Mouse (Mus musculus) heart, postnatal 25 days (tissue): ENCODE results near the gene Ankib1. TPM values are rescaled to one million over a fixed set of nuclear protein-coding genes. Genes with fewer than 3 reads are reported as not detected.
"Not testable (repeated sequence)": the region's sequence is repeated elsewhere in the genome, so short reads cannot be mapped to it uniquely, and the experiment has no call there.

Experiments used
- DNase-seq: peaks from one replicate; pipeline ENCODE4 v3.0.0; 2022; ENCODE audit warnings: low spot score
- intact Hi-C: fragments of 180-260 bp; cut with DNase I; formaldehyde crosslinking; loops from one replicate; pipeline ENCODE4 v1.15.1; 2025
- total RNA-seq, 2 experiments: library from RNA; stranded (reverse); gene quantifications; 2 replicates each; pipeline ENCODE4 v1.2.3; 2021

Gene Ankib1
- total RNA-seq, 2 experiments from 2014 or later: 21.0 to 25.8 TPM

DNA sequence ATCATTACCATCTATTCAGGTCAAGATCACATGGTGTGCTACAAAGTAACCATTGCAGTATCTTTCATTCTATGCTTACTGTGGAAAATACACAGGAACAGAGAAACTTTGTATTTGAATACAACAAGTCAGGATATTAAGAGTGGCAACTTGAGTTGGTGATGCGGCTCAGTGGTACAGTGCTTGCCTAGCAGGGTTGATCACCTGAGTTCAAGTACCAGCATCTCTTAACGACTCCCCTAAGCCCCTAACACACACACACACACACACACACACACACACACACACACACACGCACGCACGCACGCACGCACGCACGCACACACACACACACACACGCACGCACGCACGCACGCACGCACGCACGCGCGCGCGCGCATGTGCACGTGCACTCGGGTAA lies 69.9 kb downstream of the Ankib1 start:
- intact Hi-C loops: loop anchor here (5.0 kb wide), 1 partner anchor 69 kb away; the partner anchor contains the start of genes Ankib1 and Krit1
- DNase-seq: not testable (repeated sequence)

GRCm38 (mm10) chr5:3728820-3729219 lies 73.9 kb downstream of the Ankib1 start:
- intact Hi-C loops: no loop called here
- DNase-seq: no peak

DNA sequence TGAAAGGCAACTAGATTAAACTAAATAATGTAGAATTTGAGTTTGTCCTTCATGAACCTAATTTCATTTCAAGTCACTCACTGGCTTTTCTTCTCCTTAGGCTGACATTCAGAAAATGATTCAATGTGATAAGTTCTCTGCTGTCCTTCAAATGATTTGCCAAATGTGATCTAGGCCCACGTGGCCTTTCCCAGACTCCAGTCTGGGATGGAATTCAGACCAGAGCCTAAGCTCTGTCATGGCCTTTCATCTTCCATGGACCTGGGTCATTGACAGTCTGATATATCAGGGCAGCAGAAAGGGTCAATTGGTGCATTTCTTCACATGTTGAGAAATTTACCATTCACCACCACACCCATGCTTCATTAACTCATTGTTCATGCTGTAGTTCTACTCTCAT lies 77.2 kb downstream of the Ankib1 start:
- intact Hi-C loops: no loop called here
- no peak for DNase-seq

DNA sequence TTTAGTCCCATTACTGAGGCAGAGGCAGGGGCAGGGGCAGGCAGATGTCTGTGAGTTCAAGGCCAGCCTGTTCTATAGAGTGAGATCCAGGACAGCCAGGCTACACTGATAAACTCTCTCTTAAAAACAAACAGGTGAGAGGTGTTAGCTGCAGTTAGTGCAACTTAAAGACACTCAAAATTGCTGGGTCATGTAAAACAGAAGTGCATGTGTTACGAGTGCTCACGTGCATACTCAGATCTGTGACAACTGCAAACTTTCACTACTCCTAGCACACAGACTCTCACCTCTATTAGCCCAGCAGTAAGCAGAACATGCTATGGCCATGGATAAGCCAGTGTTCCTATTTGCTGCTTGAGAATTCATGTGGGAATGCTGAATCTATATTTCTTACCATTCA lies 79.3 kb downstream of the Ankib1 start:
- intact Hi-C loops: no loop called here
- DNase-seq: no peak

DNA sequence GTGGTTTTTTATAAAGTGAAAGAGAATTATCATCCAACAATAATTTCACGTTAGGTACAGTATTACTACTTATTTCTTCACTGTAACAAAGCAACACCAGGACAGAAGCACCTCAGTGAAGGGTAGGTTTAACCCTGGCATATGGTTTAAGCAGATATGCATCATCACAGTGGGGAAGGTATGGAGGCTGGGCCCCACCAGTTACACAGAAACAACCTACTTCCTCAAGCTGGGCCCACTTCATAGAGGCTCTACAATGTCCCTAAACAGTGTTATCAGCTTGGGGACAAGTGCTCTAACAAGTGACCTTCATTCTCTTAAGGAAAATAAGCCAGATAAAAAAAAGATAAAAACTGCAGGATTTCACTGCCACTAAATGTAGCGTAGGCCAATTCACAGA lies 79.9 kb downstream of the Ankib1 start:
- DNase-seq: no peak
- intact Hi-C loops: no loop called here

DNA sequence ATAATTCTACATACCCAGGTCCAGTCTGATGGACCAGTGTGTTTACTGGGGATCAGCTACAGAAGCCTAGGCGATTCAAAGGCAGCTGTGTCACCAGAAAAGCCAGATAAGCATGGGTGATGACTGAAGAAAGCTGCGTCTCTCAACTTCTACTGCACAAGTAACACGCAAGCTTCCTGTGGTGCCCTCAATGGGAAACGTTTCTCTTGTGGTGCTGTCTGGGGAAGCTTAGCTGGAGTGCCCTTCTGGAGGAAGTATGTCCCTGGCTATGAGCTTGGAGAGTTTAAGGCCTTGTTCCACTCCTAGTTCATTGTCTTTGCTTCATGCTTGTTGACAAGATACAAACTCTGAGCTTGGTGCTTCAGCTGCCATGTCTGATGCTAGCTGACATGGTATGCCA lies 83.4 kb downstream of the Ankib1 start:
- intact Hi-C loops: no loop called here
- DNase-seq: no peak

GRCm38 (mm10) chr5:3715800-3716199 lies 86.9 kb downstream of the Ankib1 start:
- DNase-seq: no peak
- intact Hi-C loops: no loop called here

GRCm38 (mm10) chr5:3702180-3702579 lies 100.5 kb downstream of the Ankib1 start:
- no peak for DNase-seq
- intact Hi-C loops: no loop called here

- intact Hi-C loops: no loop called here
- no peak for DNase-seq
Measured at GRCm38 (mm10) chr5:3700025-3700424, 102.7 kb downstream of the Ankib1 start.

- DNase-seq: no peak
- intact Hi-C loops: no loop called here
Measured at GRCm38 (mm10) chr5:3696031-3696430, 106.7 kb downstream of the Ankib1 start.

DNA sequence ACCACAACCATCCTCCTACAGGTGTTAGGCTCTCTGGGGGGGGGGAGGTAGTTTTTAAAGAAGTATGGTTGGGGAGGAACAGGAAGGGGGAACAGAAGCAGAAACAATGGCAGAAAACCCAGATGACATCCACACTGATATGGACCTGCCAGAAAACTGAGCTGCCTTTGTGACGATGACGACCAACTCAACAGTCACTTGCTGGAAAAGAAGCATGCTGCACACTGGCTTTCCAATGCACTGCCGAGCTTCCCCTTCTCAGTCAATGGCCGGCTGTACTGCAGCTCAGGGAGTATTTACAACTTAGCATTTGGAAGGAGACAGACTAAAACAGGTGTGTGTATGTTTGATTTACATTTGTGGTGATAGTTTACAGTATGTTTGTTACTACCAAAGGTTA lies 107.5 kb downstream of the Ankib1 start:
- intact Hi-C loops: no loop called here
- no peak for DNase-seq

DNA sequence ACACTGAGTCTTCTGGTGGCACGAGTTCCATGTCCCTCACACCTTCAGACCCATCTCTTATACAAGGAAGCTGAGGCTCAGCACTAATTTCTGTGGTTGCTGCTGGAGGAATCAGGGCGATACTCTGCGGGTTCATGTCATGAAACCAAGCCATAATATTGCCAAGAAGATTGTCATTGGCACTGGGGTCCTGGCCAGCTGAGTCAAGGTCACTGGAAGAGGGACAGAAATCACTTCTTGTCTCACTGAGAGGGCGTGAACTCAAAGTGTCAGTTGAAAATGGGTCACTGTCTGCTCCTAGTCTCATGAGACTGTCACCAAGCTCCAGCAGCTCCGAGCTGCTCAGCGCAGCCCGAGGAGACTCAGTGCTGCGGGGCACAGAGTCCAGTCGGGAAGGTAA lies 109.8 kb downstream of the Ankib1 start:
- DNase-seq: no peak
- intact Hi-C loops: no loop called here

- no peak for DNase-seq
- intact Hi-C loops: no loop called here
Measured at GRCm38 (mm10) chr5:3691283-3691682, 111.4 kb downstream of the Ankib1 start.

GRCm38 (mm10) chr5:3688298-3688697 lies 114.4 kb downstream of the Ankib1 start:
- intact Hi-C loops: no loop called here
- DNase-seq: no peak

DNA sequence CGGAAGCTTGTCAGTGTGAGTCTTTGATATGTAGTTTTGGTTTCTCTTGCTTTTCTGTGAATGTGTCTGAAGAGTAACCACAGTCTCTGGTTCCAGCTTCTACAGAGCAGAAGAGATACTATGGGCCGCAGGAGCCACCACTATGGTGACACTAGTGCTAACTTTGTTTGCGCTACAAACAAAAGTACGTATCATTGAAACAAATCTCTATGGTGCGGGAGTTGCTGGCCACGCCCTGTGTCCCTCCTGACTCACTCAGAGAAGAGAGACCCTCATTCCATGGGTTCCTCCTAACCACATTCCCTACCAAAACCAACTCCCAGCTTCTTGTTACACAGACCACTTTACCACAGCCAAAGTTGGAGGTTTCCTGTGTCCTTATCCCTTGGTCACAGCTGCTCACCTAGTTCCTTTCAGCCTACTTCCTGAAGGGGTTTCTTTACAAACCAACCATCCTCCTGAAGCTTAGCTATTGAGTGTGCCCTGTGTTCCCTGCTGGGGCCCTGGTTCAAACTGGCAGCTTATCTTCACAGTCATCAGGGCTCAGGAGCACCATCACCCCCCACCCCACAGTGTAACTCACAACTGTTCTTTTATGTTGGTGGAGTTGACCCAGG lies 132.7 kb downstream of the Ankib1 start:
- intact Hi-C loops: no loop called here
- DNase-seq: no peak

DNA sequence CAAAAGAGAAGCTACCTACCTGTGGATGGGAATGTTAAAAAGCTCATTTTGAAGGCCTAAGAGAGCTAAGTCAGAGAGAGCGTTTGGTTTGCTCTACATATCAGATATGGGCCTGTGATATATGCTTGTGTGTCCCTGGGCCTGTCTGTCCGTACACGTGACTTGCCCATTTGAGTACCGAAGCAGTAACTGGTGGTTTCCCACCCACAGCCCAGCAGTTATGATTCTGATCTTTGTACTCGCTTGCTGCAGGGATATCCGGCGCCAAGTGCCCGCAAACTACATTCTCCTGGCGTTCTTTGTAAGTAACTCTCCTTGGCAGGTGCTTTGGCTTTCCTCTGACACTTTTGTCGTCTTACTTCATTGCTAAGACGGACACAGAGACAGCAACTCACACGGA lies 136.1 kb downstream of the Ankib1 start:
- intact Hi-C loops: no loop called here
- no peak for DNase-seq

- DNase-seq: no peak
- intact Hi-C loops: no loop called here
Measured at GRCm38 (mm10) chr5:3665225-3665624, 137.5 kb downstream of the Ankib1 start.

- DNase-seq: no peak
- intact Hi-C loops: no loop called here
Measured at GRCm38 (mm10) chr5:3657085-3657484, 145.6 kb downstream of the Ankib1 start, which contains the start of gene Gatad1. Gatad1 (minus strand) TSS chr5:3657185.

- intact Hi-C loops: no loop called here
- DNase-seq: no peak
Measured at GRCm38 (mm10) chr5:3653801-3654200, 148.9 kb downstream of the Ankib1 start.

DNA sequence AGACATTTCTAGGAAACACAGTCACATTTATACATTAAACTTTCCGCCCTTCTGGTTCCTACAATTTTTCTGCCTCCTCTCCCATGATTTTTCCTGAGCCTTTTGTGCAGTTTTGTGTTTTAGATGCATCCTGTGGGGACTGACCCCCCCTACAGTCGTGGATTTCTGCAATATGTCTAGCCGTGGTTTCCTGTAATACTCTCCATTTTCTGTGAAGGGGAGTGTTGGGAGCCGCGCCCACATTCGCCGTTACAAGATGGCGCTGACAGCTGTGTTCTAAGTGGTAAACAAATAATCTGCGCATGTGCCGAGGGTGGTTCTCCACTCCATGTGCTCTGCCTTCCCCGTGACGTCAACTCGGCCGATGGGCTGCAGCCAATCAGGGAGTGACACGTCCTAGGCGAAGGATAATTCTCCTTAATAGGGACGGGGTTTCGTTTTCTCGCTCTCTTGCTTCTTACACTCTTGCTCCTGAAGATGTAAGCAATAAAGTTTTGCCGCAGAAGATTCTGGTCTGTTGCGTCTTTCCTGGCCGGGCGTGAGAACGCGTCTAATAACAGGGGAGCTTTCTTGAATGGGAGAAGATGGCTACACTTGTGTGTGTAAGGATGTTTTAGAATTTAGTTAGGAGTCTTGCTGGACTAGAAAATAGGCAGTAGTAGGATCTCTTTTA lies 149.7 kb downstream of the Ankib1 start:
- DNase-seq, intact Hi-C loops: not testable (repeated sequence)

GRCm38 (mm10) chr5:3651621-3652020 lies 151.1 kb downstream of the Ankib1 start:
- no peak for DNase-seq
- intact Hi-C loops: no loop called here

- DNase-seq: no peak
- intact Hi-C loops: no loop called here
Measured at GRCm38 (mm10) chr5:3650881-3651280, 151.8 kb downstream of the Ankib1 start, which contains the start of gene Tmbim7. Tmbim7 (plus strand) TSS chr5:3651181.
